Mouse (Mus musculus) olfactory bulb, adult 2 months (tissue): ENCODE results near the gene Serpinb7. TPM values are rescaled to one million over a fixed set of nuclear protein-coding genes. Genes with fewer than 3 reads are reported as not detected.

Experiments
- H3K27ac ChIP-seq: fragments of 200-500 bp; 2 replicates; pipeline ENCODE4 v1.5.1; 2012; ENCODE audit warnings: low read depth, low read length; ENCODE audit not compliant: insufficient read depth
- H3K4me1 ChIP-seq: fragments of 200-500 bp; 2 replicates; pipeline ENCODE4 v1.6.1; 2012; ENCODE audit warnings: low read length; ENCODE audit not compliant: control insufficient read depth, insufficient read depth
- H3K4me3 ChIP-seq: fragments of 200-500 bp; 2 replicates; pipeline ENCODE4 v1.5.1; 2012; ENCODE audit warnings: mild to moderate bottlenecking, low read depth, low read length, moderate library complexity; ENCODE audit not compliant: insufficient read depth
- CTCF ChIP-seq: fragments of 200-500 bp; IDR thresholded peaks from 2 replicates; pipeline ENCODE4 v1.5.1; 2012; ENCODE audit warnings: low read depth, mild to moderate bottlenecking, low read length, moderate library complexity; ENCODE audit not compliant: insufficient read depth
- POLR2A ChIP-seq: fragments of 200-500 bp; IDR thresholded peaks from 2 replicates; pipeline ENCODE4 v1.6.1; 2012; ENCODE audit warnings: mild to moderate bottlenecking, low read depth, low read length, moderate library complexity; ENCODE audit not compliant: insufficient read depth
- WGBS: fragments of 180-500 bp; shearing (Covaris S2); methylation state at CpG from one replicate; pipeline ENCODE4 v1.1.7; 2018; 5-methylcytosine and 5-hydroxymethylcytosine counted together
- polyA plus RNA-seq: library from polyadenylated mRNA; stranded (reverse); fragments of >200 nt; gene quantifications from 2 replicates; pipeline ENCODE4 v1.2.4, GENCODE M21; 2012; ENCODE audit warnings: low replicate concordance; ENCODE audit not compliant: missing spikeins, insufficient read depth, insufficient read length

Gene Serpinb7
- polyA plus RNA-seq, 1 experiment: not detected

DNA sequence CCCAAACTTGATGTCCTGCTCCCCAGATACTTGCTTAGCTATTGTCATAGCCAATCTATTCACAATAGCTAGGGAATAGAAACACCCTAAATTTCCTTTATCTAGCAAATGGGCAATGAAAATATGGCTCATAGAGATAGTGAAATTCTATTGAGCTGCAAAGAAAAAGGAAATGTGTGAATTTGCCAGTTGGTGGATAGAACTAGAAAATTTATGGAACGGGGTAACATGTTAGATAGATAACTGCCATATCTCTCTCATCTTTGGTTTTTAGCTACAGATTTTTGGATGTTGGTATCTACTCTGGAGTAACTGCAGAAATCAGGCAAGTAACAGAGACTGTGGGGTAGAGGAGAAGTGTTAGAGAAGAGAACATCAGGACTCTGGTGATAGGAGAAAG is 17.1 kb upstream of the Serpinb7 start:
- no peaks in the 10 kb centered on the region for H3K4me1 ChIP-seq
- 94% methylated on average over 1 of the region's 1 CpGs for WGBS
- TF ChIP-seq CTCF (no peak), POLR2A (no peak)
- H3K27ac ChIP-seq: no peak overlapping the region
- H3K4me3 ChIP-seq: no peak overlapping the region

DNA sequence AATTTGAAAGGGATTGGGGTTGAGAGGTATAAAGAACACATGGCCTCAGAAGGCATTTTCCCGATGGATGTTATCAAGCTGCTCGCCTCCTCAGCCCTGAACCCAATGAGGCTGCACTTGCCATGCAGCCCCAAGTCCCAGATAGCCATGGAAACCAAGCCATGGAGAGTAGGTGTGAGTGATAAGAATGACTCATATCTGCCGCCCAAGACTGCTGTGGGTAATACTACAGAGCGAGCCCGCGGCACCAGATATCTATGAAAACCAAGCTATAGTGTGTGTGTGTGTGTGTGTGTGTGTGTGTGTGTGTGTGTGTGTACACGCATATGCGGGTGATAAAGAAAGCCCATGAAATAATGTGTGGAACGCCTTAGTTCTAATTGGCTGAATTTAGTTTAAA is 14.9 kb upstream of the Serpinb7 start:
- WGBS: 96% methylated on average over 9 of the region's 9 CpGs
- H3K27ac ChIP-seq: no peak overlapping the region
- H3K4me1 ChIP-seq: no peaks in the 10 kb centered on the region
- TF ChIP-seq POLR2A (no peak), CTCF (no peak)
- H3K4me3 ChIP-seq: no peak overlapping the region

DNA sequence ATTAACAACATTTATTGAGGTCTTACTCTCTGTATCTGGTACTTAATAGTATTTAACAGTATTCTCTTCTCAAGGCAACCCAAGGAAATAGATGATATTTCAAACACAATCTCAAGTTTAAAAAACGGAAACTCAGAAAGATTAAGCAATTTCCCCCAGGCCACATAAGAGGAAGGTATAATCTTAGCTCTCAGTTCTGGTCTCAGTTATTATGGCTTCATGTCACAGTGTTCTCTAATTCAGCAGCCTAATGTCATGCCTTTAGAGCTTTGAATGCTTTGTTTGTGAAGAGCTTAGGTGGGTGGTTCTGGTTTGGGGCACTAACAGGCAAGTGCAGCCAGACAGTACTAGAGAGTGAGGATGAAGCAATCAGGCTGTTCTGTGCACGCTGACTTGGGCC is 9.7 kb upstream of the Serpinb7 start:
- H3K27ac ChIP-seq: no peak overlapping the region
- no peak overlapping the region for H3K4me3 ChIP-seq
- TF ChIP-seq CTCF (no peak), POLR2A (no peak)
- 66% methylated on average over 2 of the region's 2 CpGs for WGBS
- no peaks in the 10 kb centered on the region for H3K4me1 ChIP-seq

DNA sequence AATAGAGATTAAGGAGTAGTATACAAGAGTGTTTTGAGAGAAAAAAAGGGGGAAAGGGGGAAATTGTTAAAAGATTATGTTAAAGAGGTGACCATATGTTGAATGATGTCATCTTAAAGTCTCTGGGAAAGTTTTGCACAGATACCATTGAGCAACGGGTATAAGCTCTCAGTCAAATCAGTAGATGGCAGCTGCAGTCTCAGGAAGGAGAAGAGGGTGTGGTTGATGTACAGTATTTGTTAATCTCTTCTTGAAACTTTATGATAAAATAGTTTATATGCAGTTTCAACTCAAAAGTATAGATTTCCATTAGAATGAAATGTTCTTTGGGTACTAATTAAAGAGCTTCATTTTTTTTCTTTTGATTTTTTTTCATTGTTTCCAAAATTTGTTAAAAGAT is 2.0 kb upstream of the Serpinb7 start:
- no peaks in the 10 kb centered on the region for H3K4me1 ChIP-seq
- WGBS: 51% methylated on average over 1 of the region's 1 CpGs
- TF ChIP-seq POLR2A: no peak
- TF ChIP-seq CTCF: no peak
- H3K27ac ChIP-seq: no peak overlapping the region
- no peak overlapping the region for H3K4me3 ChIP-seq

DNA sequence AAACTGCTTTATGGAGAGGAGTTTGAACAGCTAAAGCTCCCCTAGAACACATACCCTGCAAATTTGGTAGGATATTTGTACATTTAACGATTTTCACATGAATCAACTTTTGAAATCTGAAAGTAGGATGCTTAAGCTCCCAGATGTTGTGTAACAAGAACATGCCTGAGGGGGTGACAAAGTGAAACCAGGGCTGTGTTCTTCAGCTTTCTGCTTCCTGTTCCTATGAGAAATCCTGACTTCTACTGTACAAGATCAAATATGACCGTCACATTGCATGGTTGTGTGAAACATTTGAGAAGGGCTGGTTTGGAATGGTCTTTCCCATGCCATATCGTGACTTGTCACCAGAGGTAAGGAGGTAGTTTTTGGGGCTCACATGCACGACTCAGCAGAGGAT is 2.6 kb downstream of the Serpinb7 start:
- TF ChIP-seq POLR2A (no peak), CTCF (no peak)
- no peak overlapping the region for H3K4me3 ChIP-seq
- 86% methylated on average over 4 of the region's 4 CpGs for whole genome bisulfite sequencing
- no peak overlapping the region for H3K27ac ChIP-seq
- H3K4me1 ChIP-seq: no peaks in the 10 kb centered on the region

DNA sequence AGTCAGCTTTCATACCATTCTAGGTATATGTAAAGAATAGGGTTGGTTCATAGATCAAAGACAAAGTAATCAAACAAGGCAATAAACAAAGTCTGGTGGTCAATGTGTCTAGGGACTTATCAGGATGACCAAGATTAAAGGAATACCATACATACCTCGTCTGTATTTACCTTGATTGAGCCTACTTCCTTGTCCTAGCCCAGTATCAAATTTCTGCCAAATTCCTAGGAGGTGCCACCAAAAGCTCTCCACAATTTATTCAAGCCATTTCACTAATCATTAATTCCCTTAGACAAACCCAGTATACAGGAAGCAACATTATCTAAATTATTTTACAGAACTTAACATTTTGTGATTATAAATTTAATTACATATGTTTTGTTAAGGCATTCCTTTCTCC is 15.2 kb downstream of the Serpinb7 start:
- Histone ChIP-seq H3K4me3 (no peak overlapping the region), H3K27ac (no peak overlapping the region), H3K4me1 (no peaks in the 10 kb centered on the region)
- WGBS: 70% methylated on average over 1 of the region's 1 CpGs
- no peak for TF ChIP-seq CTCF
- no peak for TF ChIP-seq POLR2A

DNA sequence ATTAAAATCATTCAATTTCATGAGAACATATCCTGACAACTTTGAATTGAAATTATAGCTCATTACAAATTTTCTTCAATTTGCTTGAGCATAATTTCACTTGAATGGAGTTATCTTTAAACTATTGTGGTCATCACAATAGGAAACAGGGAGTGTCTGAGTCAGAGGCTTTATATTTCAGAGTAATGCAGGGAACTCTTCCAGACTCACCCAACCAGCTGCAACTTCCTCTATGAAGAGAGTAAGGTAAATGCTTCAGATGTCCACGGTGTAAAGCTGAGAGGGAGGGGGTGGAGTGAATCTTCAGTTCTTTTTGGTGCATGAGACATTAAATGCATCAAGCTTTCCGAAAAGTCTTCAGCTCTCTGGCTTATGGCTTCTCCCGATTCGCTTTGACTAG is 23.0 kb downstream of the Serpinb7 start:
- WGBS: 80% methylated on average over 4 of the region's 4 CpGs
- Histone ChIP-seq H3K27ac (no peak overlapping the region), H3K4me3 (no peak overlapping the region), H3K4me1 (no peaks in the 10 kb centered on the region)
- TF ChIP-seq CTCF (no peak), POLR2A (no peak)

DNA sequence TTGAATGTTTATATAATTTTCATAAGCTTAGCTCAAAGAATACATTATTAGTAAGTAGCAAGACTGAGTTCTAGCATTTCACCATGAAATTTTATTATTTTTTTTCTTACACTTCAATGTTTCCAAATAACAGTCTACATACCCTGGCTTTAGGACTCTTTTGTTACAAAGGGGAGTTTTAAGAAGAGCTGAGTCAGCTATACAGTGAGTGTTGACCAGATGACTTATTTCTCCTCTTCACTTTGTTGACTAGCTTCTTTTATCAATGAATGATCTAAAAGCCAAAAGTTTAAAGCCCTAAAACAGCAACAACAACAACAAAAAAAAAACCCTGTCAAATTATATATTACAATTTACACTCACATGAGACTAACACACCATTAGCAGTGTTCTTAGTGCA is 31.8 kb downstream of the Serpinb7 start:
- no peak for TF ChIP-seq POLR2A
- TF ChIP-seq CTCF: no peak
- Histone ChIP-seq H3K4me1 (no peaks in the 10 kb centered on the region), H3K4me3 (no peak overlapping the region), H3K27ac (no peak overlapping the region)

DNA sequence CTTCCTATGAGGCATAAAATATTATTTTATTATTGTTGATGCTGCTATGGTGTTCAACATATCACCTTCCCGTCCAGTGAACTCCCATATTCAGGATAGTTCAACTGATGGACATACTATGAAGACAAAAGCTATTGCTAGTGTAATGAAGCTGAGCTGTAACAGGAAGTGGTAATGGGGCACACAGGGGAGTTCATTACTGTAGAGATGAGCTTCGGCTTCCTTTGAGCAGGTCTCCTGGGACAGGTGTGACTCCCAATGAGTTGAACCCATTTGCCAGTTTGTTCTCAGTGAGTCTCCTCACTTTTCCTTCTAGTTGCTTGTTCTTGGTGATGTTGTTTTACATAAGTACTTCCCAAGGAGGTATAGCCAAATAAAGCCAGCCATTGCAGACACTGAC is 36.1 kb downstream of the Serpinb7 start:
- TF ChIP-seq POLR2A: no peak
- Histone ChIP-seq H3K27ac (no peak overlapping the region), H3K4me1 (no peaks in the 10 kb centered on the region), H3K4me3 (no peak overlapping the region)
- 88% methylated on average over 2 of the region's 2 CpGs for WGBS

DNA sequence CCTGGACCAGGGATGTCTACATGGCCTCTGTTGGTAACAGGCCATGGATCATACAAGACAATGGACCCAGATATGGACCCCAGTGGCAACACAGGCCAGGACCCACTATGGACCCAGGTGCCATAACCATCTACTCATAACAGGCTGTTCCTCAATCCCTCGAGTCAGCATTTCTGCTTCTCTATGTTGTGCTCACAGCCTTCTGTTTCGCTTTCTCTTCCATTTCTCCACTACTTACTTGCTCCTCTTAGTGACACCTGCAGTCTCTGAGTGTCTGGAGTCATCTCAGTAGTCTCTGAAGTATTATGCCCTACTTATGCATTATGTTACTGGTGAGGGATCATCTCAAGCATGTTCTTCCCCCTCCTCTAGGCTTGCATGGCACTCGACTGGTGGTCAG is 40.0 kb downstream of the Serpinb7 start:
- TF ChIP-seq POLR2A: no peak
- TF ChIP-seq CTCF: no peak
- Histone ChIP-seq H3K4me3 (no peak overlapping the region), H3K27ac (no peak overlapping the region), H3K4me1 (no peaks in the 10 kb centered on the region)
- 93% methylated on average over 3 of the region's 3 CpGs for WGBS
